Mouse (Mus musculus) lung, adult 2 months (tissue): ENCODE data around the gene Cdh26.

Experiments
- CTCF ChIP-seq: fragments of 200-500 bp; IDR thresholded peaks from 2 replicates; pipeline ENCODE4 v1.5.1; 2011; ENCODE audit warnings: mild to moderate bottlenecking, low read length, control low read depth; ENCODE audit not compliant: insufficient read depth
- POLR2A ChIP-seq: fragments of 200-500 bp; IDR thresholded peaks from 2 replicates; pipeline ENCODE4 v1.6.1; 2011; ENCODE audit warnings: low read depth, mild to moderate bottlenecking, control low read depth, low read length, borderline replicate concordance; ENCODE audit errors: extremely low read depth

- TF ChIP-seq CTCF (no peak), POLR2A (no peak)
Measured at GRCm38 (mm10) chr2:178421603-178422002, 8.7 kb upstream of the Cdh26 start.
